Mouse (Mus musculus): ENCODE results near the gene Mllt11.

DNA sequence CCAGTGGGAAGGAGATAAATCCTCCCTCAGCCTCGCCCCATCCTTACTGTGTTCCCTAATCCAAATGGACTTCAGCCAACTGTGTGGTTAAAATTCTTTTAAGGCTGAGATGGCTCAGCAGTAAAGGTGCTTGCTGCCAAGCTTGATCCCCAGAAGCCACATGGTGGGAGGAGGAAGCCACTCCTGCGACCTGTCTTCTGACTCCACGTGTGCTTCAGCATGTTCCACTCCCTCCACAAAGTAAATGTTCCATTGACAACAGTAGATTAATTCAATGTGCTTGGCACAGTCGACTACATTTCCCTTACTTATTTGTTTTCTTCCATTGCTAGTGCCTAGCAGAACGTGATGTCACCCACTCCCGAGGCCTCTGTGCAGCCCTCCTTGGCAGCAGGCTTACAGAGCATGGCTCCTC is 37.2 kb downstream of the Mllt11 start:
- TF ChIP-seq POLR2A (IDR thresholded peaks at IDR 0.05; ENCODE audit: insufficient read depth, low read depth, low read length): no peak
- TF ChIP-seq CTCF (IDR thresholded peaks at IDR 0.05; ENCODE audit: insufficient read depth, low read depth, low read length): no peak
